Mouse (Mus musculus): Measurements from ENCODE around the gene Klf11.

- TF ChIP-seq CTCF (IDR thresholded peaks at IDR 0.05) = peak; percentile 49
- no peak for TF ChIP-seq POLR2A (IDR thresholded peaks at IDR 0.05; ENCODE audit: insufficient read depth, low read depth, low read length)
- TF ChIP-seq EP300 (IDR thresholded peaks at IDR 0.05; ENCODE audit: insufficient read depth, low read depth, low read length) = no peak
These were observed 29.6 kb downstream of the Klf11 start for GRCm38 (mm10) chr12:24680492-24681285.

Measured in heart, adult 2 months (tissue).